Mouse (Mus musculus) right cerebral cortex, postnatal 4 days (tissue): ENCODE measurements around the gene Fbxw10.
A peak's percentile ranks its signal among the peaks of the same experiment; 100 is the strongest.

Experiments
- DNase-seq: peaks from one replicate; pipeline ENCODE4 v3.0.0-alpha.2; 2022

Gene Fbxw10

GRCm38 (mm10) chr11:62911362-62911761 is 64.5 kb downstream of the Fbxw10 start:
- no peak for DNase-seq

- DNase-seq: no peak
Observed at GRCm38 (mm10) chr11:62913141-62913540, 66.3 kb downstream of the Fbxw10 start.

DNA sequence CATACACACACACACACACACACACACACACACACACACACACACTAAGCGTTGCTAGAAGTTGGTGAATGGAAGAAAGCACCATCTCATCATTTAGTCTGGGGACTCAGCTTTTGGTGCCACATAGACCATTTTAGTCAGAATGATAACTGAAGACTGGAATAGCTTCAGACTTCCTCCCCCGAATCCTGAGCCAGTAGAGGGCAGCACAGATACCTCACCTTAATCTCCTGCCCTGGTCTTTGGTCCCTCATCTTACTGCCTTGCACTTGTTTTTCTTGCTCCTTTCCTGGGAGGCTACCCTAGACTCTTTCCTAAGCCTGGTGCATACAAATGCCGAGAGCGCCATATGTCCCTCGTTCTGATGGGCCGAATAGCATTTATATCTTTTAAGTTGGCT is 67.7 kb downstream of the Fbxw10 start:
- DNase-seq: no peak

DNA sequence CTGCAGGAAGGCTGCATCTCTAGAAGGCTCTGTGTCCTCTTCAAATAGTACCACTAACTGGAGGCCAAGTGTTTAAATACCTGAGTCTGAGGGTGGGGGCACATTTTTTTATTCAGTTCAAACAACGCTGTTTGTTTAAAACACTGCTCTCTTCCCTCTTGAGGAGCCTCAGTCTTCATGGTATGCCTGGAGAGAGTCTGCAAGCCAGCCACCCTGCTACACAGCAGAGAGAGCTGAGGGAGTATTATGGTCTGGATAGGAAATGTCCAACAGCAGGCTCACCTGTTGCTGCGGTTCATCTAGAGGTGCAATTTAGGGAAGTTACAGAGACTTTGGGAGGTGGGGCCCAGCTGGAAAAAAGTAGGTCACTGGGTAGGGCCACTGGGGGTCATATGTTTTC is 68.6 kb downstream of the Fbxw10 start:
- no peak for DNase-seq

- no peak for DNase-seq
Observed at GRCm38 (mm10) chr11:62916765-62917164, 69.9 kb downstream of the Fbxw10 start.

DNA sequence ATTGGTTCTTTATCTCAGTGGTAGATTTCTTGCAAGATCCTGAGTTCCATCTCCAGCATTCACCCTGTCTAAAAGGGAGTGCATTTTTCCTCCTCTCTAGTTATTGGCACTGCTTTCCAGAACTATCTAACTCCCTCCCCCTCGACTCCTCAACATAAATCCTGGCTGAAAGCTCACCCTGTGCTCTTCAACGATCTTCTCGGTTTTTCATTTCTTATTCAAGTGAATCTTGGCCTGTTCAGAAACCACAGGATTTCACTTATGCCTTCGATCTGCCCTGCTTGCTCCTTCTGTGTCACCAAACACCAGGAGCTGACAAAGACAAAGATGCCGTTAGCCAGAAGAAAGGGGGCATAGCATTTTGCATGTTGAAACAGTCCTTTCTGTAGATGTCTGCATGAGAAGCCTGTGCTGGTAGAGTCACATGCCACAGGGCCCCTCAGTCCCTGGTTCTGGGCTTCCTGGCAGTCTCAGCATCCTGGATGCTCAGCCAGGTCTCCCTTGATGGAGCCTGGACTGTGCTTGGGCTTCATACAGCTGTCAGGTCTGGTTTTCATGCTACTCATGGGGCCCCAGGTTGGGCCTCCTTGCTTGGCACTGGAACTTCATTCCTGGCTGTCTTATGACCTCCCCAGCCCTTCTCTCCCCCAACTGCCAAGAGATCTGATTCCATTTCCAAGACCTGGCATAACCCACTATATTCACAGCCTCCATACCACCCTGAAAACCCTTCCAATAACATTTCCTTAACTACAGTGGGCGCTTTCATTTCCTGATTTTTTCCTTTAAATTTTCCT is 73.3 kb downstream of the Fbxw10 start:
- DNase-seq: no peak

- DNase-seq: no peak
Observed at GRCm38 (mm10) chr11:62920743-62921050, 73.8 kb downstream of the Fbxw10 start.

GRCm38 (mm10) chr11:62921052-62921977 is 74.4 kb downstream of the Fbxw10 start:
- DNase-seq: peak; percentile 95

- no peak for DNase-seq
Observed at GRCm38 (mm10) chr11:62924091-62924761, 77.4 kb downstream of the Fbxw10 start.
